Mouse (Mus musculus): ENCODE data around the gene Jade3. TPM values are rescaled to one million over a fixed set of nuclear protein-coding genes. Genes with fewer than 3 reads are reported as not detected.
"Not testable (repeated sequence)": the region's sequence is repeated elsewhere in the genome, so short reads cannot be mapped to it uniquely, and the experiment has no call there.

Gene Jade3
- polyA plus RNA-seq (2011; ENCODE audit: insufficient read depth, insufficient read length, low read depth, missing spikeins), result 49.4 and 51.8 TPM in 2 replicates

GRCm38 (mm10) chrX:20425140-20425838 lies at the start of gene Jade3:
Jade3 (plus strand) TSS chrX:20425688.
- no peaks in the 10 kb centered on the region for H3K27me3 ChIP-seq (ENCODE audit: control insufficient read depth, insufficient read depth, low read length, poor library complexity, severe bottlenecking)

DNA sequence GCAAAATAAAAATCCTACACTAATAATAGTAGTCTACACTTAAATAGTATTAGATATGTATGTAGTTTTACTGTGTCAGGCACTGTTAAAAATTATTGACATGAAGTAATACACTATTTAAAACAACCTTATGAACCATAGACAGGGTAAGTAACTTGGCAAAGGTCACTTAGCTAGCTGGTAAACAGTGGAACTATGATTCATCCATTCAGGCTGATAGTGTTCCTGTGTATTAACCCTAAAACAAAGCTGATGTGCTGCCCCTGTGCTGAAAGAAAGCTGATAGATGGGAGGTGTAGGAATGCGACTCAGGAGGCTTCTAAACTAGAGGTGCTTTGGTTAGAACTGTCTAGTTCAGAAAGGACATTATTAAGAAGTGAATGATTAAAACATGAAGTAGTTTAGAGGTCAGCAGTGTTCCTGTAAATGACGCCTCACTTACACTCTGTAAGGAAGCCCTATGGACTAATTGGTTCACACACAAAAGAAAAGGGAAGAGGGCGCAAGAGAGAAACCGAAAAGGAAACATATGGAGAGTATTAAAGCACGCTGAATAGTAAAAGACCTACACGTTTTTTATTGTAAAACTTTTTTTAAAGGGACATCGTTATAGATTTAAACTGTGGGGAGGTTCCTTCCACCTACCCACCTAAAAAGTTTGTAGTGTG lies 46.0 kb upstream of the Jade3 start:
- Histone ChIP-seq H3K4me1 (ENCODE audit: control insufficient read depth, insufficient read depth, low read length) (no peaks in the 10 kb centered on the region), H3K36me3 (ENCODE audit: control insufficient read depth, insufficient read depth, low read length, poor library complexity, severe bottlenecking) (no peaks in the 10 kb centered on the region; the same call in 1 of the 2 replicates), H3K27ac (ENCODE audit: insufficient read depth, low read length) (no peak overlapping the region), H3K9me3 (replicated peaks; ENCODE audit: control insufficient read depth, insufficient read depth, low read length, poor library complexity, severe bottlenecking) (no peaks in the 10 kb centered on the region), H3K9ac (ENCODE audit: low read depth, poor library complexity, severe bottlenecking) (no peak overlapping the region), H3K4me3 (ENCODE audit: low read depth, low read length) (no peak overlapping the region), H3K27me3 (ENCODE audit: control insufficient read depth, insufficient read depth, low read length, poor library complexity, severe bottlenecking) (no peaks in the 10 kb centered on the region)
- TF ChIP-seq POLR2A (IDR thresholded peaks at IDR 0.05; ENCODE audit: insufficient read depth, low read length), result no peak
- TF ChIP-seq CTCF (IDR thresholded peaks at IDR 0.05; ENCODE audit: low read depth, low read length), result no peak
- TF ChIP-seq EP300 (IDR thresholded peaks at IDR 0.05; ENCODE audit: insufficient read depth, low read depth, low read length), result no peak

More at GRCm38 (mm10) chrX:20425140-20425838, at the start of gene Jade3:
- peaks cover 5% of the 10 kb centered on the region; the same call in 1 of the 2 replicates for H3K36me3 ChIP-seq (ENCODE audit: control insufficient read depth, insufficient read depth, low read length, poor library complexity, severe bottlenecking)
- peak within 1 kb of the TSS; percentile 89 for H3K9ac ChIP-seq (ENCODE audit: low read depth, poor library complexity, severe bottlenecking)
- no peaks in the 10 kb centered on the region for H3K9me3 ChIP-seq (replicated peaks; ENCODE audit: control insufficient read depth, insufficient read depth, low read length, poor library complexity, severe bottlenecking)
- peak within 1 kb of the TSS; percentile 68 for H3K4me3 ChIP-seq (ENCODE audit: low read depth, low read length)
- no peaks in the 10 kb centered on the region for H3K4me1 ChIP-seq (ENCODE audit: control insufficient read depth, insufficient read depth, low read length)
- TF ChIP-seq CTCF (IDR thresholded peaks at IDR 0.05; ENCODE audit: low read depth, low read length), result no peak
- peak; percentile 67 for TF ChIP-seq POLR2A (IDR thresholded peaks at IDR 0.05; ENCODE audit: insufficient read depth, low read length)
- H3K27ac ChIP-seq (ENCODE audit: insufficient read depth, low read length), result peak within 1 kb of the TSS; percentile 86

- Histone ChIP-seq H3K27ac (ENCODE audit: insufficient read depth, low read length) (no peak overlapping the region), H3K4me1 (ENCODE audit: control insufficient read depth, insufficient read depth, low read length) (no peaks in the 10 kb centered on the region), H3K27me3 (ENCODE audit: control insufficient read depth, insufficient read depth, low read length, poor library complexity, severe bottlenecking) (no peaks in the 10 kb centered on the region), H3K9me3 (replicated peaks; ENCODE audit: control insufficient read depth, insufficient read depth, low read length, poor library complexity, severe bottlenecking) (no peaks in the 10 kb centered on the region), H3K36me3 (ENCODE audit: control insufficient read depth, insufficient read depth, low read length, poor library complexity, severe bottlenecking) (no peaks in the 10 kb centered on the region), H3K9ac (ENCODE audit: low read depth, poor library complexity, severe bottlenecking) (no peak overlapping the region), H3K4me3 (ENCODE audit: low read depth, low read length) (no peak overlapping the region)
- TF ChIP-seq POLR2A (IDR thresholded peaks at IDR 0.05; ENCODE audit: insufficient read depth, low read length), result no peak
- no peak for TF ChIP-seq EP300 (IDR thresholded peaks at IDR 0.05; ENCODE audit: insufficient read depth, low read depth, low read length)
- TF ChIP-seq CTCF (IDR thresholded peaks at IDR 0.05; ENCODE audit: low read depth, low read length), result no peak
Measured at GRCm38 (mm10) chrX:20382260-20382659, 43.2 kb upstream of the Jade3 start.

- no peak for TF ChIP-seq CTCF (IDR thresholded peaks at IDR 0.05; ENCODE audit: low read depth, low read length)
- no peak for TF ChIP-seq POLR2A (IDR thresholded peaks at IDR 0.05; ENCODE audit: insufficient read depth, low read length)
- no peak for TF ChIP-seq EP300 (IDR thresholded peaks at IDR 0.05; ENCODE audit: insufficient read depth, low read depth, low read length)
- Histone ChIP-seq H3K36me3 (ENCODE audit: control insufficient read depth, insufficient read depth, low read length, poor library complexity, severe bottlenecking) (no peaks in the 10 kb centered on the region), H3K4me3 (ENCODE audit: low read depth, low read length) (no peak overlapping the region), H3K9ac (ENCODE audit: low read depth, poor library complexity, severe bottlenecking) (no peak overlapping the region), H3K27me3 (ENCODE audit: control insufficient read depth, insufficient read depth, low read length, poor library complexity, severe bottlenecking) (no peaks in the 10 kb centered on the region), H3K9me3 (replicated peaks; ENCODE audit: control insufficient read depth, insufficient read depth, low read length, poor library complexity, severe bottlenecking) (no peaks in the 10 kb centered on the region), H3K27ac (ENCODE audit: insufficient read depth, low read length) (no peak overlapping the region), H3K4me1 (ENCODE audit: control insufficient read depth, insufficient read depth, low read length) (no peaks in the 10 kb centered on the region)
Measured at GRCm38 (mm10) chrX:20387006-20387405, 38.5 kb upstream of the Jade3 start.

DNA sequence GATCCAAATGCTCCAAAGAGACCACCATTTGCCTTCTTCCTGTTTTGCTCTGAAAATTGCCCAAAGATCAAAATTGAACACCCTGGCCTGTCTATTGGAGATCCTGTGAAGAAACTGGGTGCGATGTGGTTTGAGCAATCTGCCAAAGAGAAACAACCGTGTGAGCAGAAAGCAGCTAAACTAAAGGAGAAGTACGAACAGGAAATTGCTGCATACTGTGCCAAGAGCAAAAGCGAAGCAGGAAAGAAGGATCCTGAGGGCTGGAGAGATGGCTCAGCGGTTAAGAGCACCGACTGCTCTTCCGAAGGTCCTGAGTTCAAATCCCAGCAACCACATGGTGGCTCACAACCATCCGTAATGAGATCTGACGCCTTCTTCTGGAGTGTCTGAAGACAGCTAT lies 33.5 kb upstream of the Jade3 start:
- not testable (repeated sequence) for H3K27me3 ChIP-seq (ENCODE audit: control insufficient read depth, insufficient read depth, low read length, poor library complexity, severe bottlenecking); H3K27ac ChIP-seq (ENCODE audit: insufficient read depth, low read length); H3K4me3 ChIP-seq (ENCODE audit: low read depth, low read length); H3K4me1 ChIP-seq (ENCODE audit: control insufficient read depth, insufficient read depth, low read length); H3K9ac ChIP-seq (ENCODE audit: low read depth, poor library complexity, severe bottlenecking); H3K36me3 ChIP-seq (ENCODE audit: control insufficient read depth, insufficient read depth, low read length, poor library complexity, severe bottlenecking); H3K9me3 ChIP-seq (replicated peaks; ENCODE audit: control insufficient read depth, insufficient read depth, low read length, poor library complexity, severe bottlenecking)

GRCm38 (mm10) chrX:20392942-20393341 lies 32.5 kb upstream of the Jade3 start:
- no peak for TF ChIP-seq POLR2A (IDR thresholded peaks at IDR 0.05; ENCODE audit: insufficient read depth, low read length)
- TF ChIP-seq EP300 (IDR thresholded peaks at IDR 0.05; ENCODE audit: insufficient read depth, low read depth, low read length), result no peak
- TF ChIP-seq CTCF (IDR thresholded peaks at IDR 0.05; ENCODE audit: low read depth, low read length), result no peak
- Histone ChIP-seq H3K4me1 (ENCODE audit: control insufficient read depth, insufficient read depth, low read length) (no peaks in the 10 kb centered on the region), H3K4me3 (ENCODE audit: low read depth, low read length) (no peak overlapping the region), H3K27ac (ENCODE audit: insufficient read depth, low read length) (no peak overlapping the region), H3K9me3 (replicated peaks; ENCODE audit: control insufficient read depth, insufficient read depth, low read length, poor library complexity, severe bottlenecking) (no peaks in the 10 kb centered on the region), H3K9ac (ENCODE audit: low read depth, poor library complexity, severe bottlenecking) (no peak overlapping the region), H3K36me3 (ENCODE audit: control insufficient read depth, insufficient read depth, low read length, poor library complexity, severe bottlenecking) (no peaks in the 10 kb centered on the region), H3K27me3 (ENCODE audit: control insufficient read depth, insufficient read depth, low read length, poor library complexity, severe bottlenecking) (no peaks in the 10 kb centered on the region)

All from ES-Bruce4 (cell line).